Mouse (Mus musculus): ENCODE data around the gene Smurf1.

- TF ChIP-seq CTCF (IDR thresholded peaks at IDR 0.05; ENCODE audit: borderline replicate concordance, insufficient read depth, low read depth, low read length) = no peak
- no peak for TF ChIP-seq POLR2A (IDR thresholded peaks at IDR 0.05; ENCODE audit: borderline replicate concordance, insufficient read depth, low read length)
These were observed 104.7 kb downstream of the Smurf1 start for GRCm38 (mm10) chr5:144860913-144861312.
